Comparison of ENCODE assay signal across 24 mouse cellular contexts in the genomic region with DNA sequence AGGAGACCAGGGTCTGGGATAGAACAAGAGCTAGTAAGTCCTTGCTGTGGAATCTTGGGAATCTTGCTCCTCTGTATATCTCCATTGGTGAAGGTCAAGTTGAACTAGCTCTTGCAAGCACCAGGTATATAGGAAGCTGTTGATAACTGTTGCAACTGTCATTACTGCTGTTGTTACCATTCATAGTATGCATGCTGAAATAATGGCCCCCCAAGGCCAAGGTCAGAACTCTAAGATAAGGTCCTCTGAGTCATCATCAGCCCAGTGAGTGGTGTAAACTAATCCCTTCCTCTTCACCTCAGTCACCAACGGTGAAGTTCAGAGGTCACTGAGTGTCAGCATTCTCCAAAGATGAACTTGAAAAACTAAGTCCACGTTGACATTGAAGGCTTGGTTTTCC.
DNase-seq lines count a peak whose midpoint lies in the region; ATAC-seq and TF ChIP-seq lines count a peak whose summit lies in the region.
"Had no signal": no experiment of that assay in that cellular context is flagged by ENCODE, and none has a peak within 500 bp of the region (broad histone marks: within the 10 kb centered on the region; RNA-seq: fewer than 3 reads in every experiment).

No protein-coding gene starts in this region.

- no peaks in the 10 kb centered on the region for H3K27me3 ChIP-seq in MEL (ENCODE audit: control insufficient read depth in 1 of 2, insufficient read depth in 2 of 2, low read length in 2 of 2)
- no peaks in the 10 kb centered on the region for H3K27me3 ChIP-seq in intestine, embryonic 15.5 days (replicated peaks)
- H3K27me3 ChIP-seq in midbrain, embryonic 15.5 days (replicated peaks): no peaks in the 10 kb centered on the region
- H3K27me3 ChIP-seq: embryonic facial prominence, embryonic 15.5 days; heart, embryonic 13.5 days; hindbrain, embryonic 12.5 days had no signal

- no peak for TF ChIP-seq CTCF in layer of hippocampus, adult 2 months (conservative IDR thresholded peaks at IDR 0.05)
- no peak for TF ChIP-seq CTCF in MEL (IDR thresholded peaks at IDR 0.05 in 2 of 3, conservative IDR thresholded peaks at IDR 0.05 in 1 of 3; ENCODE audit: control insufficient read depth in 1 of 3, insufficient read depth in 1 of 3, low read depth in 2 of 3, low read length in 3 of 3, poor library complexity in 1 of 3, severe bottlenecking in 1 of 3)

- H3K4me2 ChIP-seq in intestine, embryonic 15.5 days (replicated peaks): no peak overlapping the region
- H3K4me2 ChIP-seq in midbrain, embryonic 15.5 days: no peak overlapping the region
- H3K4me2 ChIP-seq: embryonic facial prominence, embryonic 15.5 days; heart, embryonic 13.5 days; hindbrain, embryonic 12.5 days had no signal

- H3K4me3 ChIP-seq in layer of hippocampus, adult 2 months: no peak overlapping the region
- peak overlapping the region in 1 of 2 experiments; percentile 31; a peak in 2 of 4 replicates for H3K4me3 ChIP-seq in MEL (ENCODE audit: control insufficient read depth in 1 of 2, insufficient read depth in 1 of 2, low read depth in 2 of 2, low read length in 2 of 2)
- no peak overlapping the region for H3K4me3 ChIP-seq in intestine, embryonic 15.5 days (replicated peaks)
- no peak overlapping the region for H3K4me3 ChIP-seq in midbrain, embryonic 15.5 days
- H3K4me3 ChIP-seq: embryonic facial prominence, embryonic 15.5 days; erythroblast, embryonic 14.5 days; forebrain, embryonic 10.5 days; gastrocnemius, adult 2 months; heart, embryonic 13.5 days; hindbrain, embryonic 12.5 days had no signal

- TF ChIP-seq EP300 in MEL (IDR thresholded peaks at IDR 0.05; ENCODE audit: low read depth in 1 of 2, low read length in 2 of 2): peak; percentile 43 to 58; a peak in 3 of 4 replicates

- no peaks in the 10 kb centered on the region for H3K9me3 ChIP-seq in MEL (replicated peaks; ENCODE audit: insufficient read depth, low read length)
- H3K9me3 ChIP-seq in intestine, embryonic 15.5 days: no peaks in the 10 kb centered on the region
- H3K9me3 ChIP-seq in midbrain, embryonic 15.5 days: no peaks in the 10 kb centered on the region
- H3K9me3 ChIP-seq: embryonic facial prominence, embryonic 15.5 days; forebrain, embryonic 10.5 days; heart, embryonic 13.5 days; hindbrain, embryonic 12.5 days had no signal

- WGBS in intestine, embryonic 15.5 days: 43% methylated on average over 2 of the region's 2 CpGs
- 72% methylated on average over 2 of the region's 2 CpGs for WGBS in midbrain, embryonic 15.5 days

- H3K27ac ChIP-seq in layer of hippocampus, adult 2 months: peak overlapping the region; percentile 6; the same call in 1 of the 2 replicates
- H3K27ac ChIP-seq in MEL (ENCODE audit: control insufficient read depth, low read depth, low read length): peak overlapping the region; percentile 66
- no peak overlapping the region for H3K27ac ChIP-seq in intestine, embryonic 15.5 days
- no peak overlapping the region for H3K27ac ChIP-seq in midbrain, embryonic 15.5 days
- H3K27ac ChIP-seq: embryonic facial prominence, embryonic 15.5 days; forebrain, embryonic 10.5 days; gastrocnemius, adult 2 months; heart, embryonic 13.5 days; hindbrain, embryonic 12.5 days had no signal

- peaks cover 7 to 27% of the 10 kb centered on the region in 2 experiments for H3K4me1 ChIP-seq in MEL (ENCODE audit: control insufficient read depth in 1 of 2, insufficient read depth in 2 of 2, low read length in 2 of 2)
- no peaks in the 10 kb centered on the region for H3K4me1 ChIP-seq in intestine, embryonic 15.5 days (replicated peaks)
- no peaks in the 10 kb centered on the region for H3K4me1 ChIP-seq in midbrain, embryonic 15.5 days
- H3K4me1 ChIP-seq: embryonic facial prominence, embryonic 15.5 days had no signal

- H3K79me2 ChIP-seq in MEL (ENCODE audit: control insufficient read depth, insufficient read depth, low read length, poor library complexity): peaks cover 4% of the 10 kb centered on the region

- no peak for TF ChIP-seq POLR2A in MEL (IDR thresholded peaks at IDR 0.05; ENCODE audit: control insufficient read depth in 1 of 2, insufficient read depth in 1 of 2, low read depth in 1 of 2, low read length in 2 of 2, poor library complexity in 1 of 2)

- H3K9ac ChIP-seq in MEL (ENCODE audit: control insufficient read depth, low read depth, low read length, poor library complexity, severe bottlenecking): no peak overlapping the region
- no peak overlapping the region for H3K9ac ChIP-seq in intestine, embryonic 15.5 days
- H3K9ac ChIP-seq in midbrain, embryonic 15.5 days: no peak overlapping the region
- H3K9ac ChIP-seq: embryonic facial prominence, embryonic 15.5 days; heart, embryonic 13.5 days; hindbrain, embryonic 12.5 days had no signal

- ATAC-seq in intestine, embryonic 15.5 days: peak; percentile 39; the same call in 1 of the 2 replicates
- no peak for ATAC-seq in midbrain, embryonic 15.5 days (replicated peaks)
- ATAC-seq: activated CD4-positive, CD25-positive, alpha-beta regulatory T cell, adult 4 months; forebrain, embryonic 14.5 days; hindbrain, embryonic 16.5 days; inflammation-experienced regulatory T-cells, adult 6 months had no signal

- TF ChIP-seq RAD21 in MEL (IDR thresholded peaks at IDR 0.05; ENCODE audit: low read depth, low read length): no peak

- no peak for DNase-seq in layer of hippocampus, adult 2 months (ENCODE audit: low spot score in 2 of 2)
- no peak for DNase-seq in layer of hippocampus, postnatal 10 days (ENCODE audit: low spot score in 2 of 2)
- peak; percentile 36 for DNase-seq in MEL (ENCODE audit: low read depth, low spot score)
- peak; percentile 36 for DNase-seq in adrenal gland, adult 8-10 months
- no peak for DNase-seq in layer of hippocampus, adult 9-11 months
- DNase-seq in left cerebral cortex, adult 8-10 months (ENCODE audit: low spot score in 2 of 2): no peak
- DNase-seq: cerebellum, adult 8-10 months; embryo, embryonic 11 days; gastrocnemius, adult 2 months; gastrocnemius, postnatal 25 days; heart, adult 11 months; heart, postnatal 36 days; kidney, adult 2 months had no signal

- H3K36me3 ChIP-seq in MEL (ENCODE audit: control insufficient read depth in 1 of 2, insufficient read depth in 2 of 2, low read length in 2 of 2): peaks cover 0 to 27% of the 10 kb centered on the region in 2 experiments; a peak in 2 of 4 replicates
- H3K36me3 ChIP-seq in intestine, embryonic 15.5 days: no peaks in the 10 kb centered on the region
- no peaks in the 10 kb centered on the region for H3K36me3 ChIP-seq in midbrain, embryonic 15.5 days (replicated peaks)
- H3K36me3 ChIP-seq: embryonic facial prominence, embryonic 15.5 days; forebrain, embryonic 10.5 days; heart, embryonic 13.5 days; hindbrain, embryonic 12.5 days had no signal

TF ChIP-seq in MEL, 35 proteins besides CTCF, POLR2A, EP300 and RAD21:
- TF ChIP-seq MYB (IDR thresholded peaks at IDR 0.05; ENCODE audit: low read depth, low read length) (peak; percentile 70; the same call in 1 of the 2 replicates), GATA1 (IDR thresholded peaks at IDR 0.05; ENCODE audit: low read depth, low read length) (0 out of 2 replicates have a peak, but pooled peaks have one; percentile 15), MYC (IDR thresholded peaks at IDR 0.05; ENCODE audit: low read depth, low read length) (0 out of 2 replicates have a peak, but pooled peaks have one; percentile 16), POLR2AphosphoS2 (IDR thresholded peaks at IDR 0.05; ENCODE audit: low read length) (no peak), HCFC1 (IDR thresholded peaks at IDR 0.05; ENCODE audit: low read depth, low read length) (no peak), JUND (IDR thresholded peaks at IDR 0.05; ENCODE audit: low read depth, low read length) (0 out of 2 replicates have a peak, but pooled peaks have one; percentile 52), POLR2AphosphoS5 (IDR thresholded peaks at IDR 0.05; ENCODE audit: borderline replicate concordance, low read depth, low read length) (no peak), ETS1 (IDR thresholded peaks at IDR 0.05; ENCODE audit: low read depth, low read length) (0 out of 2 replicates have a peak, but pooled peaks have one; percentile 11)

Comparison
In these comparisons a context has a peak if more than half of its experiments do, and no peak if none do; other contexts are left out.
1. DNase-seq: peak in MEL (single experiment) and adrenal gland, adult 8-10 months (single experiment); none in layer of hippocampus, adult 2 months (0 of 2), layer of hippocampus, postnatal 10 days (0 of 2), layer of hippocampus, adult 9-11 months (single experiment) and left cerebral cortex, adult 8-10 months (0 of 2).
2. H3K27ac ChIP-seq: peak in layer of hippocampus, adult 2 months (single experiment) and MEL (single experiment); none in intestine, embryonic 15.5 days (single experiment) and midbrain, embryonic 15.5 days (single experiment).